Mouse (Mus musculus) 3134 (cell line): Measurements from ENCODE around the gene Tspan17.
A peak's percentile ranks its signal among the peaks of the same experiment; 100 is the strongest.

Experiments
- DNase-seq: peaks from one replicate; pipeline ENCODE4 v3.0.0-alpha.2; 2011; ENCODE audit warnings: low spot score; ENCODE audit not compliant: insufficient read length; ENCODE audit errors: extremely low read depth

The Tspan17 gene

GRCm38 (mm10) chr13:54788740-54789560, at the start of gene Tspan17:
Tspan17 (plus strand) TSS chr13:54789377.
- peak; percentile 100 for DNase-seq

- no peak for DNase-seq
Measured at GRCm38 (mm10) chr13:54746110-54746509, 43.1 kb upstream of the Tspan17 start.

DNA sequence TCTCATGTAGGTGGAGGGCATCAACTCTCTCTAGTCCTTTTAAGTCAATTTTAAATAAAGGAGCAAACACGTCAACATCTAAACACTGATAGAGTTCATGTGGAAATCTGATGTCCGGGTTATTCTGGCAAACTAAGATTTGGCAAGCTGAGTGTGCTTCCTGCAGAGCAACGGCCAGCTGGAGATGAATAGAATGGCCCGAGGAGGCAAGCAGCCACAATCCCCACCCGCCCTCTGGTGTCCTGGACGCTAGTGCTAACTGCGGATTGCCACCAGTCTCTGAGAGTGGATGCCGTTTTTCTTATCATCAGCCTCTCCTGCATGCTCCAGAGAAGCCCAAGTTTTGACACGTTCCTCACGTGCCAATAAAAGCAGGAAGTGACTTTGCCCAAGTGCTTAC, 42.3 kb upstream of the Tspan17 start:
- no peak for DNase-seq

- DNase-seq: no peak
Measured at GRCm38 (mm10) chr13:54748190-54748589, 41.0 kb upstream of the Tspan17 start.

DNA sequence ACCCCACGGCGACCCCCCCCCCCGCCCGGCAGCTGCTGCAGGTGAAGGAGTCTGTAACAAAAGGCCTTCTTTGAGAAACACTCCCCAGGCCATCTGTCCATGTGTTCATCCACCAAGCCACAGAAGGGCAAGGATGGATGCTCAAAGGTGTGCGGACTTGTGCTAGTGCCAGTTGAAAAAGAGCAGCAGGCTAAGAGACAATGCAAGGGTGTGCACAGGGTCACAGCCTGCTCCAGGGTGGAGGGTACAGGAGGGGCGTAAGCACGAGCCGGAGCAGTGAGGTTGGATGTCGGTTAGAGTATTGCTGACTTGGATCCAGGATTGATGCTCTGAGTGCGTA, 40.5 kb upstream of the Tspan17 start:
- DNase-seq: no peak

GRCm38 (mm10) chr13:54749061-54749863, 39.9 kb upstream of the Tspan17 start:
- no peak for DNase-seq

- no peak for DNase-seq
Measured at GRCm38 (mm10) chr13:54749864-54750411, 39.2 kb upstream of the Tspan17 start, which contains the start of gene Gprin1. Gprin1 (minus strand) TSS chr13:54749874.

- DNase-seq: no peak
Measured at GRCm38 (mm10) chr13:54750699-54751098, 38.5 kb upstream of the Tspan17 start.

DNA sequence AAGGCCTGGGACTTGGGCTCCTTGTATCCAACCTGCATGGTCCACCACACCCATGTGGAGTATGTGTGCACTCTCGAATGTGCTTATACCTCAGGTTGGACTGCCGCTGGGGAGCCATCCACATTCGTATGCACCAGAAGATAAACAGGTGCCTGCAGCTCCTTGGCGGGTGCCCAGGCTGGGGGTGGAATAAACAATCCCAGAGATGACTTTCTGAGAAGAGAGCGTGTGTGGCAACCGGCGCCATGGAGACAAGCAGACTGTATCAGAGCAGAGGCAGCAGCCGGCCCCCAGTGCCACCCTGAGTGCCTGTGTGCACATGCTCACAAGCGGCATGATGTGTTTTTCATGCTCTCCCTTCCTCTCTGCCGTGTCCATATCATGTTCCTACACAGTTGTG, 36.5 kb upstream of the Tspan17 start:
- no peak for DNase-seq

- no peak for DNase-seq
Measured at GRCm38 (mm10) chr13:54753733-54754132, 35.4 kb upstream of the Tspan17 start.

- peak; percentile 52 for DNase-seq
Measured at GRCm38 (mm10) chr13:54754169-54755080, 34.8 kb upstream of the Tspan17 start.

- DNase-seq: no peak
Measured at GRCm38 (mm10) chr13:54755201-54755830, 33.9 kb upstream of the Tspan17 start.

DNA sequence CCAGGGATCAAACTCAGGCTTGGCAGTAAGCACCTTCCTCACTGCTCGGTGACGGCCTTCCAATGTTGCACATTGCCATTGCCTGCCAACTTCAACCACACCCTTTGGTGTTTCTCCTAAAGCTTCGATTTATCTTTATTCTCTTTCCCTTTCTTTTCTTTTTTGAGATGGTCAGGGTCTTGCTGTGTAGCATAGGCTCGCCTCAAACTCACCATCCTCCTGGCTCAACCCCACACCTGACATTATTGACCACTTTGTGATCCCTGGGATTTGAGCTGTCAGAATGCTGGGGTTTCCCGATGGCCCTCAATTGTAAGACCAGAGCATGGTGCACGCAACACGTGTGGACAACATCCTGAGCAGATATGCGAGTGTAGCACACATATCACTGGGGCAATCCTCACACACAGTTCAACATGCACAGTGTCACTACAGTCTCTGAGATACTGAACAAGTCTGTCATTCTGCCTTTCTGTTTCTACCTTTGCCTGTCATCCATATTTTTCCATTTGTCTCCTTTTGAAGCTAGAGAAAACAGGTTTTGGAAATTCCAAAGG, 32.9 kb upstream of the Tspan17 start:
- no peak for DNase-seq

DNA sequence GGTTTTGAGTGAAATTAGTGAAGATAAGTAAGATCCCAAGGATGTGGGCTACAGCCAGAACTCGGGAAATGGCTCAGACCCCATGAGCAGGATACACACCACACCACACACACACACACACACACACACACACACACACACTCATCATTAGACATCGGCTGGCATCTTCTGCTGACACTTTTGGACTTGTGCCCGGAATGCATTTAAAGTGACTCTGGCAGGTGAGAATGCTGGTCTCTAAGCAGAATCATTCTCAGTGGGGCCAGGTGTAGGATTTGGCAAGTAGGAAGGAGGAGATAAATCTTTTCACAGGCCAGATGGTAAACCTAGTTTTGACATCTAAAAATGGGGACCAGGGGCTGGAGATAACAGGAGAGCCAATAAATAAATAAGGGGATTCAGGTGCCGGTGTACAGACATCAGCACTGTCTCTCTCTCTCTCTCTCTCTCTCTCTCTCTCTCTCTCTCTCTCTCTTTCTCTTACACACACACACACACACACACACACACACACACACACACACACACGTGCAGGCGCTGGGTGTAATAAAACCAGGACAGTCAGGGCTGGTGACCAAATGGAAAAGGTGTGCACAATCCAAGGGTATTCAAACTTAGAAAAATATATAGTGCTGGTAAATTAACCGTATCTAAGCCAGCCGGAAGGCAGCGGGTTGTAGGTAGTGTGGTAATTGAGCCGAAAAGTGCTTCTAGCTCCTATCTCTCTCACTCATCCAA, 31.9 kb upstream of the Tspan17 start:
- DNase-seq: no peak

DNA sequence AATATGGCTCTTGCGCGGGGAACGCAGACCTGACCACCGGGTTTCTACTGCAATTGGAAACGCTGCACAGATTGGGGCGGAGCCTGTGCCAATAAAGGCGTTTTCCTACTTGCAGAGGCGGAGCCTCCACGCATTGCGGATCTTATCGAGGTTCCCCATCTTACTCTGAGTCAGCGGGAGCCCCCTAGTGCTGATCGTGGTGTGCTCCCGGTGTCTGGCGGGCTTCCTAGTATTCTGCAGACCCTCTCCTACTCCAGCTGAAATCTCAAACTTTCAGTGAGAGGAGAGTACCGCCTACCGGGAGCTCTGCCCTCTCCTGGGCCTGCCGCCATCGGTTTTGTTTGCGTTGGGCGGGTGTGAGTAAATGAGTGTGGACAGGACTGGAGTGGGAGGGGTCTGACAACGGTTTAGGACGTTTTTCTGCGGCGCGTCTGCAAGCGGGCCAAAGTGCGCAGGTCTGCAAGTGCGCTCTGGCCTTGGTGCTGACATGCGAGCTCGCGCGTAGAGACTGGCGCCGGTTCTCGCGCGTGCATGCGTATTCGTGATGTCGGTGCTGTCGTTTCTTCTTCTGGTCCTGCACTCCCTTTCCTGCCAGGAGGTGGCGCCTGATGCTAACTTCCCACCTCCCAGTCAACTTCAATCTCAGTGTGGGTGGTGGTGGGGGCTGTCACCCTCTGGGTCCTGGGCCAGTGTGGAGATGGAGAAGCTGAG, 31.0 kb upstream of the Tspan17 start:
- DNase-seq: peak; percentile 50

GRCm38 (mm10) chr13:54758756-54759470, 30.3 kb upstream of the Tspan17 start:
- DNase-seq: no peak

- DNase-seq: no peak
Measured at GRCm38 (mm10) chr13:54759496-54759895, 29.7 kb upstream of the Tspan17 start.
